Mouse (Mus musculus) CD4-positive helper T cell, adult 2 months (primary cell): Measurements from ENCODE around the gene Dlx3.

Experiments used
- DNase-seq: peaks from one replicate; pipeline ENCODE4 v3.0.0-alpha.2; 2012; ENCODE audit warnings: low read depth, missing footprints, low spot score

The Dlx3 gene

DNA sequence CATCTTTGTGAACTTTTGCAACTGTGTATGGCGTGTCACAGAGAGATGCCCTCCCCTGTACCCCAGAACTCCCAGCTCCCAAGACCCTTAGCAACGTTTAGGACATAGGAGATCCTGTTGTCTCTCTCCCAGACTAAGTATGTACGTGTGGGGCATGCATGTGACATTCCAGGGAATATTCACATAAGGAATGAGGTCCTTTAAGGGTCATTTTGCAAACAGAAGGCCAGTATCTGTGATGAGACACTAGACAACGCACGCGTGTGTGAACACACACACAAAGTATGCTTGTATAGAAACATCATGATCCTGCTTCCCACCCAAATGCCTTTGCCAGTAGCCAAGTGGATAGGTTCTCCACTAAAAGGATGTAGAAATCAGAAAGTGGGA, 2.2 kb downstream of the Dlx3 start:
- DNase-seq, result no peak

DNA sequence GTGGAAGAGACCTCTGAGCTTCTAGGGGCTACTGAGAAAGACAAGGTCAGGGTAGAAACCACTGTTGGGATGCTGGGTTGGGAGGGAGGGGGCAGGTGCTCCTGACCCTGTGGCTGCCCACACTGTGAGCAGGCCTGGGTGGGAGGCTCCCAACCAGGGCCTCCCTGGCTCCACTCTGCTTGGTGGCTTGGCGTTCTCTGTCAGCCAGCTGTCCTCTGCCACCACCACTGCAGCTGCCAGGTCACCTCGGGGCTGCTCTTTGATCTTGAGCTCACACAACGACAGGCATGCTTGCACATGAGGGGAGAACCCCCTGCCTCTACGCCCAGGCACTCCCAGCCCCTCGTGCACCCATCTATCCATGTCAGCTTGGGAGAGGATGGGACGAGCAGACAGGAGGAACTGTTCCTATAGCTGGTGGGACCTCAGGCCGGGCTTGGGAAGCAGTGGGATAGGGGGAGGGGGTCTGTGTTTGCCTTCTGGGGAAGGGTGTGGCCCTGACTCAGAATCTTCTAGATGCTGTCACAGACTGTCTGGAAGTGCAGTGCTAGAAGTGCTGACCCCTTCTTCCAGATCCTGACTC, 5.5 kb downstream of the Dlx3 start:
- no peak for DNase-seq

DNA sequence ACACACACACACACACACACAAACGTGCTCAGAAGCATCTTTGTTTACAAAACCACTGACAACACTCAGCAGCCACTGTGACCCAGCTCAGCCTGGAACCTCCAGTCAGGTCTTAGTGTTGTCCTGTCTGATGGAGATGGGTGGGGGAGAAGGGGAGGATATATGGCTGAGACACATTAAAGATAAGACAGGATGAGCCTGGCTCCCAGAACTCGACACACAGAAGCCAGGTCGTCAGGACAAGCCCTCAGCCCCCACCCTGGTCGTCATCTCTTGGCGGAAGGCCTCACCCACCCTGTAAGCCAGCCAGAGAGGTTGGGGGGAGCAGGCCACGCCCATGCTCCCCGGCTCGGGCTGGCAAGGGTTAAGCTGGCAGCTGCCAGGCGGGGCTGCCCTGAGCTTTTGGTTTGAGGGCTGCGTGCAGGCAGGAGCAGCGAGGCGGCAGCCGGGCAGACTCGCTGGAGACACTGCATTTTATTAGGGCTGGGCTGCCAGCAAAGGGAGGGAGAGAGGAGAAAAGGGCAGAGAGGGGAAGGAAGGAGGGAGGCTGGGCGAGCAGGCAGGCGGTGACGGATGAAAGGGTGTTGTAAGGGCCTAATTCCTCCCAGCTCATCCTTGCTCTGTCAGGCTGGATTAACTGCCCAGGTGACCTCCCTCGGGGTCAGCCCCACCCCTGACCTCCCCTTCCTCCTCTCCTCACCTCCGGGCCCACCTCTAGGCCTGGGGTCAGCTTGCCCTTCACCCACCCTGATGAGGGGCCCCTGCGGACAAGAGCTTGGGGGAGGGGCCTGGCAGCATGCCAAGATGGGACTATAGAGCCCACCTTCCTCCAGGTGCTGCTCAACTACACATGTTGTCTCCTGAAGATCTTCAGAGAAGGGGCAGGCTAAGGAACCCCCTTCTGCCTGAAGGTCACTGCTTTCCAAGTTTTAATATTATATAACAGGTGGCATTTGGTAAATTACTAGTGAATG, 6.6 kb downstream of the Dlx3 start:
- no peak for DNase-seq

- DNase-seq, result no peak
These were observed 8.4 kb downstream of the Dlx3 start for GRCm38 (mm10) chr11:95128359-95128758.

GRCm38 (mm10) chr11:95130668-95131252, 10.8 kb downstream of the Dlx3 start:
- DNase-seq, result no peak

DNA sequence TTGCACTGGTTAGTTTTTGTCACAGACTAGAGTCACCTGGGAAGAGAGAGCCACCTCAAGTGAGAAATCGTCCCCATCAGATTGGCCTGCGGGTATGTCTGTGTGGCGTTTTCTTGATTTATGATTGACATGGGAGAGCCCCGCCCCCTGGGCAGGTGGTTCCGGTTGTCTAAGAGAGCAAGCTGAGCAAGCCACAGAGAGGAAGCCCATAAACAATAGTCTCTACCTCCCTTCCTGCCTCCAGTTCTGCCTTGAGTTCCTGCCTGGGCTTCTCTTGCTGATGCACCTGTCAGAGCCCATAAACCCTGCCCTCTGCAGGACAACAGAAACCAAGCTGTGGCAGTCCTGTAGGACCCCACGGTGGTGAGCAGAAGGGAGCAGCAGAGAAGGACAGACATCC, 13.4 kb downstream of the Dlx3 start:
- no peak for DNase-seq

- DNase-seq, result no peak
These were observed 17.4 kb downstream of the Dlx3 start for GRCm38 (mm10) chr11:95137281-95137680.

DNA sequence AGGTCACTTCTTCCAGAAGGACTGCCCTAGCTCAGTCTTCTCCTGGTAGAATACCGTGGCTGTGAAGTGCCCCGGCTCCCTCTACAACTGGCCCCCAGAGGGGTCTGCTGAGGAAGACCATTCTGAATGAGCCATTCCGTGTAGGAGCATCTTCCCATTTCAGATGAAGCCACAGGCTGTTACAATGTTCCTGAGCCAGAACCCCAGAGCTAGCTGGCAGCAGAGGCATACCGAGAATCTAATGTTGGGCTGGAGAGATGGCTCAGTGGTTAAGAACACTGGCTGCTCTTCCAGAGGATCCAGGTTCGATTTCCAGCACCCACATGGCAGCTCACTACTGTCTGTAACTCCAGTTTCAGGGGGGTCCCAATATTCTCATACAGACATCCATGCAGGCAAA, 20.0 kb downstream of the Dlx3 start:
- no peak for DNase-seq

DNA sequence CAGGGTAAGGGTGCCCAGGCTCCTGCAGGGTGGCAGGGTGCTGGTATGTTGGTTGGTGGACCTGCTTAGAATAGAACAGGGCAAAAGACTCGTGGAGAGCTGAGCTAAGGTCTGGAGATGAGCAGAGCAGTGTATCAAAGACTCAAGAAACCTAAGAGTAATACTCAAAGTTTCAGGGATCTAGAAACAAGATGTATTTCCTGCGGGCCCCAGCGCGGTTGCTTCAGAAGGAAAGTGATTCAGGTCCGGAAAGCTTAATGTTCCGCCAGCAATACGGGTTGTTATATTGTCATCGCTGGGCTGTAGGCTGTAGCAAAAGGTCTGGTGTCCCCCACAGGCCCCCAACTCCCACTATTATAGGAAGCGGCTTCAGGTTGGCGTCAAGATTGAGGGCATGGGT, 22.3 kb downstream of the Dlx3 start:
- DNase-seq, result no peak

- no peak for DNase-seq
These were observed 23.2 kb downstream of the Dlx3 start for GRCm38 (mm10) chr11:95142980-95143575.

DNA sequence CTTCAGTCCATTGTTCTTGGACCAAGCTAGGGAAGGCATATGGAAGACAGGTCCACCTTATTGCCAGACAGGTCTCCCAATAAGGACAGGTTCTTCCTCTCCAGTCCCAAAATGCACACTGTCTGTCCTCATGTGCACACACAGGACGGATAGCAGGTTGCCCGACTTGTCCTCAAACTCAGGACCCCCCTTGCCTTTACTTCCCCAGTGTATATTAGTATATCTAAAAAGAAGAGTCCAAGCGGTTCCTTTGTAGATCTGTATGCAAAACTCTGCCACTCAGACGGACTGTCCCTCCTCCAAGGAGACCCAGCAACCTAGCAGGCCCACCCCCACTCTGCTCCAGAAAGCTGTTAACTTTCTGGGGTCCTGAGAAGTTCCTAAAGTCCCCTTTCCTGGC, 23.7 kb downstream of the Dlx3 start:
- DNase-seq, result no peak

- no peak for DNase-seq
These were observed 24.4 kb downstream of the Dlx3 start for GRCm38 (mm10) chr11:95144091-95144945.

DNA sequence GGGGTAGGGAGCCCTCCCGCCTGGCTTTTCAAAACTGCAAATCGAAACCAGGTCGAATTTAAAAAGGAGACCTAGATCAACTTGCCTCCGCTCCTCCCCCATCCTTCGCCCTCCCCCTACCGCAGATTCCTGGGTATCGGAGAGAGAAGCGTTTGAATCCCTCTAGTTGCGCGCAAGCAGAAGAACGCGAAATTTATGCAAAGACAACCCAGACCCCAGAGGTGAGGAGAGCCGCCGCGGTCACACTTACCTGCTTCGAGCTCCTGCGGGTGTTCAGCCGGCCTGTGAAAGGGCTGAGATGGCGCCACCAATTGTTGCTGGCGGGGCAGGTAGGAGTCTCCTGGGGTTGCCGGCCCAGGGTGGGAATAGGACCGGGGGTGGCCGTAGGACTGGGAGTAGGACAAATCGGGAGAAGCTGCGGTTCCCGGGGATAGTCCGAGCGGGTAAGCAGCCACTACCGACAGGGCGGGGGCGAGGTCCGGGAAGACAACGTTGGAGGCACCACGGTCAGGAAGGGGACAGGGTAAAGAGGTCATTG, 25.1 kb downstream of the Dlx3 start:
- DNase-seq, result no peak

DNA sequence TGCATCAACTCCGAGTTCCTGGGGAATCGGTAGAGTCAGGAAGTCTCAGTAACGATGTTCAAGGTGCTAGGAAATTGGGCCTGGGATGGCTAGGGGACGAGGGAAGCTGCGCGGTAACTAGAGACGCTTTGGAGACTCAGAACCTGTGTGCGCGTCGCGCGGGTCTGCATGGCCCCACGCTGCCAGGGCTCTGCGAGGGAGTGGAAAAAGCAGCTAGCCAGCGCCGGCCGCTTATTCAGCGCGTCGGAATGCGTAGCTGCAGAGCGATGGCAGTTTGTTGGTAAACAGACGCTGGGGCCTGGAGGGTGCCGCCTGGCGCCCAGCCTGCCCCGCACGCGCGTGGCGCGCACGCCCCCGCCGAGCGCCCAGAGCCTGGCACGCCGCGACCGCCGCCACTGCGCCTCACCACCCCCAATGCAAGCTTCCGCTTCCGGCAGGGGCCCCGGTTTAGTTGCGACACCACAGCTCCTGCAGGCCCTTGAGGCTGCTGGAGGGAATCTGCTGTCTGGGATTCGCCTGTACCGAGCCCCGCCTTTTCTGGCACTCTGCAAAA, 26.0 kb downstream of the Dlx3 start, which contains the start of gene Dlx4:
Gene Dlx4 (minus strand): TSS at position 413 of the 553 bp plus-strand sequence.
- DNase-seq, result peak; percentile 21

- no peak for DNase-seq
These were observed 28.8 kb downstream of the Dlx3 start for GRCm38 (mm10) chr11:95148754-95149153.

DNA sequence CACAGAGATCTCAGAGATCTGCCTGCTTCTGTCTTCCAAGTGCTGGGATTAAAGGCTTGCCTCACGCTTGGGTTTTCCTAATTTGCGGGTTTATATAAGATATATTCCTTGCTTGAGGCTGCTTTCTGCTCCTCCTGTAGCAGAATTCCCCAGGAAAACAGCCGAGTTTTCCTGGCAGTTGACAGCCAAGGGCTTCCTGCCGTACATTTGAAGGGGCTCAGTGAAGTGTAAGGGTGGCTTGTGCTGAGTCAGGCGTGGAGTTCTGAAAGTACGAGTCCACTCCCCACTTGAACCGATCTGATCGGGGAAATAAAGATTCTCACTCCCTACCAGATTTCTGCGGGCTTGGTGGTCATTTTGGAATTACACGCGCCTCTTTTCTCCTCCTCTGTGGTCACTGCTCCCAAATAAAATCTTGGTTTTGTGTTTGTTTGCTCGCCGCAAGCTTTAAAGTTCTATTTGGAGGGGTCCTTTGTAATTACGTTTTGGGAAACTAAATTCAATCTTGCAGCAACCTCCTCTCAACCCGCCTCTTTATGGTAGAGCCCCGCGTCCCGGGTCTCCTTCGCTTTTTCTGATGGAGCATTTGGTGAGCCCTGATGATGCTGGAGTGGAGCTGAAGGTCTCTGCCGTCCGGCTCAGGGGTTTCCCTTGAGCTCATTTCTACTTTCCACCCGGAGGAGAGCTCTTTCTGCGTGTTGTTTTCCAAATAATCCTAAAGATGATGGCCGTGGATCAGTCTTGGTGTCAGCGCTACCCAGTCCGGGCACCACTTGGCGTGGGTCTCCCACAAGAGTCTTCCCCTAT, 29.7 kb downstream of the Dlx3 start:
- no peak for DNase-seq

- DNase-seq, result no peak
These were observed 30.5 kb downstream of the Dlx3 start for GRCm38 (mm10) chr11:95150269-95151049.

- no peak for DNase-seq
These were observed 33.2 kb downstream of the Dlx3 start for GRCm38 (mm10) chr11:95153116-95153515.

DNA sequence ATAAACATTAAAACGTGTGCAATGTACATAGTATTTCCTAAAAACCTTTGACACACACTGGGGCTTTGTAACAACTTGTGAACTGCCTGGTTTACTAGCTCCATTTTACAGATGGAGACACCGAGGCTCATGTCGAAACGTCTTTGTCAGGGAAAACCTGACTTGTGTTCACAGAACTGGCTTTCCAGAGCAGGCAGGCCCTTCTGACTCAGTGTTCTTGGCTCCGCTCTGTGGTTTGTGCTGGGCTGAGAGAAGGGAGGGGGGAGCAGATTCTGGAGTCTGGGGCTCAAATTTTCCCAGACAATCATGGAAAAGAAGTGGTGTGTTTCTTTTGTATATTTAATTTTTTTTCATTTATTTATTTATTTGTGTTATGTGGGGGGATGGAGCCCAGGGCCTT, 33.8 kb downstream of the Dlx3 start:
- no peak for DNase-seq
